Mouse (Mus musculus) kidney, postnatal 14 days (tissue): ENCODE measurements around the gene Chst1.

Experiments
- DNase-seq: peaks from one replicate; pipeline ENCODE4 v3.0.0; 2022; ENCODE audit warnings: mixed read lengths

Chst1 gene

DNA sequence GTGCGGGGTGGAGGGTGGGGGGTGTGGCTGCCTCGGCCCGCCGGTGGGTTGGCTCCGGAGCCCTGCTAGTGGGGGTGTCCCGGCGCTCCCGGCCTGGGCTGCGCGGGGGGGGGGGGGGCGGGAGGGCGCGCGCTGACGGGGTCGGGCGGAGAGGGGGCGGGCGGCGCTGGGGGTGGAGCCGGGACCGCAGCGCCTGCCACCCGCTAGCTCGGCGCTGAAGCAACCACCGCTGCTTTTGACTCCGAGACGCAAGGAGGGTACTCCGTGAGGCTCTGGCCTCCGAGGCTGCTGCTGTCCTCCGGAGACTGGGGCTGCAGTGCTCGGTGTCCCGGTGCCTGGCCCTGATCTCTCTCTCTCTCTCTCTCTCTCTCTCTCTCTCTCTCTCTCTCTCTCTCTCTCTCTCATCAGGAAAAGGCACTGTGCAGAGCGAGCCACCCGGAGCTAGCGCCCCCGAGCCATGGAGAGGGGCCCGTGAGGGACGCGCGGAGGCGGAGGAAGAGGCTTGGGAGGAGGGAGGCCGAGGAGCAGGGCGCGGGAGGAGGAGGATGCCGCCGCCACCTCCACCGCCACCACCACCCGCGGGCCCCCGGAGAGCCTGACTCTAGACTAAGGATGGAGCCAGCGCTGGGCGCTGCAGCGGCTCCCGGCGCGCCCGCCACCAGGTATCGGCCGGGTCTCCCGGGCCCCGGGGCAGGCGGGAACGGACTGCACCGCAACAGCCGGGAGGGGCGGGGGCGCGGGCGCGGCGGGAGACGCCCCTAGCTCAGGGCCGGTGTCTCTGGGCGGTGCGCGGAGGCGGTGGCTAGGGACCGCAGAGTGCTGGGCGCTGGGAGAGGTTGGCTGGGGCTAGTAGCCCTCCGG, at the start of gene Chst1:
Chst1 (plus strand) TSS at position 221 of the 861 bp plus-strand sequence.
- DNase-seq, result peak; percentile 62

DNA sequence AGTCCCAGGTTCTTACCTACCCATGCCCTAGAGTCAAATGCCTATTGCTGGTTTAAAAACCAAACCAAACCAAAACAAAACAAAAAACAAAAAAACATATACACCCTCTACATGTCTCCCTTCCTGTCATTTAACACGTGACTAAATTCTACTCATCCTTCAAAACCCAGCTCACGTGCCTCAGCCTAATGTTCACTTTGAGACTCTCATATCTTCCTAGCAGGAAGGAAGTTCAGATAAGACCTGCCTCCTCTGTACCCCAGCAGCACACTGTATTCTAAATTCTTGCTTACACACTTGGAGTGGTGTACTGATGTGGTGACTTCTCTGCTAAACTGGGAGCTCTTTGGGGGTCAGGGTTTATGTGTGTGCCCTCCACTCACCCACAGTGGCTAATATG, 49.5 kb upstream of the Chst1 start:
- DNase-seq, result no peak

GRCm38 (mm10) chr2:92554536-92554935, 45.0 kb upstream of the Chst1 start:
- DNase-seq, result no peak

DNA sequence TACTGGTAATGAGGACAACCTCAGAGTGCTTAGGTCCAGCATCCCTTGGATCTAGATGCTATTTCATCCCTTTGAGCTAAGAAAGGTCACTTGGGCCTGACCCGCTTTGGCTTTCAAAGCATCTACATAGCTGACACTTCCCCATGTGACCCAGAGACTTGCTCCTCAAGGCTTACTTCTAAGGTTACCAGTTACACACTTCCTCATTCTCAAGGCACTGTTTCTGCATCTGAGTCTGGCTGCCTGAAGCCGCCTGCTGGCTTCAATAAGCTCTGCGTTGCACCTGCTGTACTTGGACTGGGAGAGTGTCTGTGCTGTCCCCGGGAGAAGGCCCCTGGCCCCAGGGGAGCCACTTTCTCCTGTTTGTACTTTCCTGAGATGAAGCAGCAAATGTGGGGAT, 36.6 kb upstream of the Chst1 start:
- no peak for DNase-seq

DNA sequence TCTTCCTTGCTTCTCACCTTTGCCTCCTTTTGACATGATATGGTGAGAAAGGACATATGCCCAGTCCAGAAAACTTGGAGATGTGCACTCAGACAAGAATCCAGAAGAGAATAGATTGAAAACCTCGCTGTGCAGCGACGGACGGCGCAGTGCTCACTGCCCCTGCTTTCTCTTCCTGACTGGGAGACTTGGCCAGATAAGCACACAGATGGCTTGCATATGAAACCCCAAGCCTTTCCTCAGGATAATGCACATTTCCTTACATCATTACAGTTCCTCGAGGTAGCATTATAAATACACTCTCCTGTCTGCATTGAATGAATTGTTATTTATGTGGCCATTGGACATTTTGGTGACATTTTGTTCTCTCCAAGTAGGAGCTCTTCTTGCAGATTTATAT, 28.9 kb upstream of the Chst1 start:
- no peak for DNase-seq

GRCm38 (mm10) chr2:92577824-92578223, 21.7 kb upstream of the Chst1 start:
- no peak for DNase-seq

DNA sequence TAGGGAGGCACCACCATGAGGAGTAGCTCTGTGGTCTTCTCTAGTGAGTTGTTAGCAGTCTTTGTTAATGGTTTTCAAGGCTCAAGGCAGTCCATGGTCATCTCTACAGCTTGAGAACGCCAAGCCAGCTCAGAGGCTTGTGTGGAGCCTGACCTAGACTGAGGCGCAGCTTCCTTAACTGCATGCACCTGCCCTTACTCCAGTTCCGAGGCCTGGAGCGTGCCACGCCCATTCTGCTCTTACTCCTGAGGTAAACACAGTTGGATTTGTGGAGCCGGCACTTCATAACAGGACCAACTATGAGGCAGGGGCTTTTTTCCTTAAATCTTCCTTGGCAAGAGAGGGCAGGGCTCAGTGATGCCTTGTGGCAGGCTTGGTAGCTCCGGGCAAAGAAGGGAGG, 18.2 kb upstream of the Chst1 start:
- no peak for DNase-seq

DNA sequence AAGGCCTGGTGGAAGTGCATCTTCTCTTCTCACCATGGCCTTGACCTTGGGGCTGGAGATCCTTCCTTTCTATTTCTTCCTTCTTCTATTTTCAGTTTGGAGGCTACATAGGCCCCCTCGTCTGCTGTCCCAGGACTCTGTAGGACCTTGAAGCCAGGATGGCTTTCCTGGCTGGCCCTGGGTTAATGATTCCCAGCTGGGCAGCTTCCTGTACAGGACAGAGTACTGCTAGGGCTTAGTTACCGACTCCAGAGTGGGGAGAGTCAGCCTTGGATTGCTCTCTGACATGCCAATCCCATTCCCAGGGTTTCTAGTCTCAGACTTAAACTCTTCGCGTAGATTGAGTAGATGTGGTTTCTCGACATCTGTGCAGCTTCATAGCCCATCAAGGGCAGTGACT, 16.9 kb upstream of the Chst1 start:
- peak; percentile 56 for DNase-seq

DNA sequence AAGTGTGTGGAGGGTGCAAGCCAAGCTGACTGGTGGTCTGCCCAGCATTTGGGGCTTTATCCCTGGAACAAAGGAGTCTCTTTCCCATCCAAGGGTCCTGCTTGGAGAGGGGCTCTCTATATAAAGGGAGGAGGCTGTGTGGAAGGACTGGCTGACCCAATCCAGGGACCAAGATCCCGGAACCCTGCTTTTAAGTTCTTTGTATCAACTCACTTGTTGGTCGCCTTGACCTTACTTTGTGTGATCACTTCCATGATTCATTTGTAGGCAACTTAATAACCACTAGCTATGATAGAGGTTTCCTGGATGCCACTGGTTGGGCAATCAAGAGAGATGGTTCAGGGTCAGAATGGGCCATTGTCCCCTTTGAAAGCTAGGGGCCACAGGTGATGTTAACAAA, 11.7 kb upstream of the Chst1 start:
- no peak for DNase-seq

- DNase-seq, result no peak
Measured at GRCm38 (mm10) chr2:92594929-92595730, 4.4 kb upstream of the Chst1 start.

DNA sequence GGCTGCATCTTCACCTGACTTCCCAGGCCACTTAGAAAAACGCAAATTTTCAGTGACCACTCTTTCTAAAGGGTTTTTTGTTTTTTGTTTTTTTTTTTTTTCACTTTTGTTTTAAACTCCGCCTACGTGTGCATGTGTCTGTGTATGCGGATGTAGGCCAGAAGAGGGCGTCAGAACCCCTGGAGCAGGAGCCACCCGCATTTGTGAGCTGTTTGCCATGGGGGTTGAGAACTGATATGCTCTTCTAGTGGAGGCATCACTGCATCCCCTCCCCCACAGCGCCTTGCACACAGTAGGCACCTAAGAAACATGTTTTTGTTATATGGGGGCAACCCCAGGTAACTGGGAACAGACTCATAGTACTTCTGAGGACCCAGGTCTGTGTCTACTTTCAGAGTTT, 2.2 kb upstream of the Chst1 start:
- DNase-seq, result no peak

DNA sequence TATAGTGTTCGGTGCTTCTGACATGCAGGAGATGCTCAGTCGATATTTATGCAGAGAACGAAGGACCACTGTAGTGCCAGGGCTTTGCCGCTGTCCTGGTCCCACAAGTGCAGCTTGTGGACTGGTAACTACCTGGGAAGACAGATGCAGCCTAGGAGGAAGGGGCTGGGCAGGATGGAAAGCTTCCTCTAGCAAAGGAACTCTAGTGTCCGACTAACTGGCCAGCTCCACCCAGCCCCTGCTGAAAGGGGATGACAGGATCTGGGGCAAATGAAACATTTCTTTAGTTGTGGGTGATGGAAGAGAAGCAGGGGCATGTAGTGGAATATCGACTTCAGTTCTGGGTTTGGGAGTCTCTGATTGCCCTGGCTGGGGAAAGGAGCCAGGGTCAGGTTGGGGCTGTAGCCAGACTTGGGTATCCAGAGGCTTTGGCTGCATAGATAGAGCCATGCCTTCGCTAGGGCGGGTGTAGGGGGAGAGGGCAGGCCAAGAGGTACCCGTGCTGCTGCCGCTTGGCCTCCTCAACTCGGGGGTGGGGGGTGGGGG, 493 bp upstream of the Chst1 start:
- no peak for DNase-seq

DNA sequence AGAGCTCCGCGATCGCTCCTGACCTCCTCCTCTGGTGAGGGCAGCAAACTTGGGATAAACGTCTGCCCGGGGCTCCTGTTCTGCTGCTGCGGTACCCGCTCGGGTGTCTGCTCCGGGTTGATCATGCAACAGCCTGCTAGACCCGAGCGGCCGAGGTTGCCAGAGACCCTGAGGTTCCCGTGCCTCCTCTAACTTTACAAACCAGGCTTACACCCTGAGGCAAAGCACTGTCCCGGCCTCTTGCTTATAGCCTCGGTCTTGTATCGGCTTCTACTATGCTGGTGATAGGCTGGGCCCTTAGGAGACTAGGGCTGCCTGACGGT, 802 bp downstream of the Chst1 start:
- DNase-seq, result no peak

- no peak for DNase-seq
Measured at GRCm38 (mm10) chr2:92601246-92601645, 1.7 kb downstream of the Chst1 start.

DNA sequence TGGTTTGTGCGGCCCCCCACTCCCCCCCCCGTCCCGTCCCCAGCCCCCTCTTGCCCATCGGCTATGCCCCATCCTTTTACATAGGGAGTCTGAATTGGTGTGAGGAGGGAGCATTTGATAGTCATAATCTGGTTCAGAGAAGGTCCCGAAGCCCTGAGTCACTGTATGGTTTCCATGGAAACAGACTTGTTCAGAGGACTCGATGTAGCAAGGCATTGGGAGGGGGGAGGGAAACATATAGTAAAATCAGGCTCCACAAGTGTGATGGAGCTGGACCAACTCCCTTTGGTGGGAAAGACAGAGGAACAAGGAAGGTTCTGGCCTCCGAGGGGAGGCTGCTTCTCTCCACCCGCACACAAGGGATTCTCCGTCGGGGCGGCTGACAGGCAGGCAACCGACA, 2.6 kb downstream of the Chst1 start:
- DNase-seq, result no peak

DNA sequence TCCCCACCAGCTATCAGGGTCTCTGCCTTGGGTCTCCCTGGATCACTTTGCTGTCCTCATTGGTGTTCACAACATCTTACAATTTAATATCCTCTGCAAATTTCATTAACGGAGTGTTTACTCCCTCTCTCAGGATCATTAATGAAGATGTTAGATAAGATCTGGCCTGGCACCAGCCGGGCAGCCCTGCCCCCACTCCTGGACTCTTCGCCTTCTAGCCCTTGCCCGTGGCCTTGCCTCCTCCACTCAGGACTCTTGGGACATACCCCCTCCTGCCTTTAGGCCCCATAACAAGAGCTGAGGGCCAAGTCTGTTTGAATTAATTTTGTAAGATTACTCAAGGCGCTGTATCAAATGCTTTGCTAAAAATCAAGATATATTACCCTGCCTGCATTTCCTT, 4.1 kb downstream of the Chst1 start:
- DNase-seq, result peak; percentile 38

DNA sequence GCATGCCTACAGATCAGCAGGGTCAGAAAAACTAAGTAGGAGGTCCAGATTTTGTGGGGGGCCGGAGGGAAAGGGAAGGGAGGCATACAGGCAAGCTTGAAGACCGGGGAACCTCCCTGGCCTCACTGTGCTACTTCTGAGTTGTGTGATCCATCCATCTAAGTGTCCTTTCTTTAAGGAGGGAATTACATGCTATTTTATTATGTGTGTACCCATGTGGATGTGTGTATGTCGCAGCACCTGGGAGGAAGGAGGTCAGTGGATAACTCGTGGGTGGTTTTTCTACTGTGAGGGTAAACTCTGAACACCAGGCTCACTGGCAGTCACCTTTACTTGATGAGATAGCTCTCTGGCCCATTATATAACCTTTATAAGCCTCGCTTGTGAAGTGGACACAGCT, 5.1 kb downstream of the Chst1 start:
- DNase-seq, result no peak

- DNase-seq, result peak; percentile 72
Measured at GRCm38 (mm10) chr2:92605995-92606394, 6.5 kb downstream of the Chst1 start.

DNA sequence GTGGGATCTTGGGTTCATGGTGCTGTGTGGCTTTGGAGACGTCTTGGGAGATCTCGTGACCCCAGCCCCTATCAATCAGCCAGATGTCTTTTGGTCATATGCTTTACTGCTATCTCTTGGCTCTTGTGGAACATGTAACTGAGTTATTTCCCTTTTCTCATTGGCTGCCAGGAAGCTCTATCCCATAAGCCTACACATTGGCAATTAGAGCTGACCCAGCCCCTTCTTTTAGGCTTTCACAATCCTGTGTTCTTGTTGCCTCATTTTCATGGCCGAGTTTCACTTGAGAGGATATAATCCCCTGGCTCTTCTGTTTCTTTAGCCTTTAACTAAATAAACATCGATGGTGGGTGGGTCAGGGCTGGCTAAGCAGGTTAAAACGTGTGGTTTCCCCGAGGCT, 7.6 kb downstream of the Chst1 start:
- no peak for DNase-seq

GRCm38 (mm10) chr2:92607592-92607991, 8.1 kb downstream of the Chst1 start:
- DNase-seq, result no peak

DNA sequence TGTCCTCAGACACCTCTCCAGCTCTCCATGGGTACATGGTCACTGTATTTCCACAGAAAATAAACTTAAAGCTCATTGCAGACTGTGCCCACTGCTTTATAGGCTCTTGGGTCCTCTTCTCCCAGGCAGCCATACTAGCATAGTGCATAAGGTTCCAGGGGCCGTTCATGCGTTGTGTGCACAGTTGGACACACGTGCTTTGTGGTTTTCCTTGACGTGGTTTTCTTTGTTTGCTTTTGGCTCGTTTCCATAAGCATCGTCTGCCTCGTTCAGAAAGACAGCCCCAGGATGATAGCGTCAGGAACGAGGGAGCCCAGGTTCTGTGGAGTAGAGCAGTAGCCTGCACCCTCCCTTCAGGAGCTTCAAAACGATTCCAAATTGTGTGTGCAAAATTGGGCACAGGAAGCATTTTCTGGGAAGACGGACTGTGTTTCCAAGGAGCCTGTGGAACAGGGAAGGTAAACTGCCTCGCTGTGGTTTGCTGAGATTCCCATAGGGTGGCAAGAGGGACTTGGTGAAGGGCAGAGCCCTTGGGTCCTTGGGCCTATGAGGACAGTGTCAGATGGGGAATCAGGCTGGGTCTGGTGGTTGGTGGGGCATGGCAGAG, 8.6 kb downstream of the Chst1 start:
- no peak for DNase-seq

DNA sequence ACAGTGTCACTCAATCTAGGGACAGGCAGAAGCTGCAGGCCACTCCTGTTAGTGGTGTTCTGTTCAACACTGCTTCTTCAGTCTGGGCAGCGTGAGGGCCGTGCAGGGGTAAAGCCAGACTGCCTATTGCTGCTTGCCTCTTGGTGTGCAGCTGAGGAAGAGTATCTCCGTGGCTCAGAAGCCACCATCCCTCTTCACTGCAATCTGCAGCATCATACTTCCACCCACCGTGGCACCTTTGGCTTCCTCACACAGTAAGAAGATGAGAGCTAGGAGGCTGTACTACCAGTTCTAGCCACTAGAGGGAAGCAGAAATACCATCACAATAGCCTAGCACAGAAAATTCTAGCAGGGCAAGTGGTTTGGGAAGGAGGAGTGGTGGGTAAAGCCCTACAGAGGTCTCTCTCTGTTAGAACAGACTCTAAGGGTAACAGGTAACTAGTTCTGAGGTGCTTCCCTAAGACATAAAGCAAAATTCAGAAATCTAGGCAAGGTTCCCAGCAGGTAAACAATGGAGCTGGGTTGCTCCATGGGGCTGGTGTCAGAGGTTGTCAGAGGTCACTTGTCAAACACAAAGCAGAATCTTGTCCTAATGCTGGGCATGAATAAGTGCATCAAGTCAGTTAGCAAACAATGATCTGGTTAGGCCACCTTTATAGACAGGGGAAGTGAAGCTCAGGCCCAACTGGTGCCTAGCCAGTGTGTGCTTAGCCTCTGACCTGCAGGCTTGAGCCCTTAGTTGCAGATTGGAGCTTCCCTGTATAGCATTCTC, 9.5 kb downstream of the Chst1 start:
- peak; percentile 58 for DNase-seq
